7 mouse cellular contexts compared by ENCODE assay signal in the genomic region with DNA sequence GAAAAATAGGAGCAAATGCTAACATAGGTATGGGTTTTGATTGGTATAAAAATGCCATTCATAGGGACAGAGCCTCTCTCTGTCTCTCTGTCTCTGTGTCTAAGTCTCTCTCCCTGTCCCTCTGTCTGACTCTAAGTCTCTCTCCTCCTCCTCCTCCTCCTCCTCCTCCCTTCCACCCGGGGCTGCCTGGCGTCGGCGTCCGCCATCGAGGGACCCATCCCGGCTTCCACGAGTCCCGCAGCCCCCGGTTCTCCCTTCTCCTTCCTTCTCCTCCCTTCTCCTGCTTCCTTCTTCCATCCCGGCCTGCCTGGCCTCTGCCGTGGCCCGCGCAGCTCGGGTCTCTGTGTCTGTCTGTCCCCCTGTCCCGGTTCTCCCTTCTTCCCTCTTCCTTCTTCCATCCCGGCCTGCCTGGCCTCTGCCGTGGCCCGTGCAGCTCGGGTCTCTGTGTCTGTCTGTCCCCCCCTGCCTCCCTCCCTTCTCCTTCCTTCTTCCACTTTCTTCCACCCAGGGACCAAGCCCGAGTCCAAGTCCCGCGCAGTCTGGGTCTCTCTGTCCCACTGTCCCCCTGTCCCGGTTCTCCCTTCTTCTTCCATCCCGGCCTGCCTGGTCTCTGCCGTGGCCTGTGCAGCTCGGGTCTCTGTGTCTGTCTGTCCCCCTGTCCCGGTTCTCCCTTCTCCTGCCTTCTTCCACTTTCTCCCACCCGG.
DNase-seq lines count a peak whose midpoint lies in the region; ATAC-seq lines count a peak whose summit lies in the region.
"Not testable (repeated sequence)": the region's sequence is repeated elsewhere in the genome, so short reads cannot be mapped to it uniquely, and the experiment has no call there.

No protein-coding gene starts in this region.

- not testable (repeated sequence) for H3K9me3 ChIP-seq in forebrain, embryonic 10.5 days; heart, embryonic 11.5 days (replicated peaks; ENCODE audit: control insufficient read depth, low read length); hindbrain, embryonic 16.5 days (ENCODE audit: control insufficient read depth, low read length); liver, embryonic 11.5 days (ENCODE audit: control insufficient read depth, low read length); neural tube, embryonic 13.5 days

- peaks cover 17% of the 10 kb centered on the region for H3K36me3 ChIP-seq in forebrain, embryonic 10.5 days (replicated peaks)
- not testable (repeated sequence) for H3K36me3 ChIP-seq in heart, embryonic 11.5 days (ENCODE audit: control insufficient read depth, insufficient read depth, low read length); hindbrain, embryonic 16.5 days (ENCODE audit: control insufficient read depth, insufficient read depth, low read length); liver, embryonic 11.5 days (ENCODE audit: control insufficient read depth, insufficient read depth, low read length); neural tube, embryonic 13.5 days

- not testable (repeated sequence) for H3K4me3 ChIP-seq in forebrain, embryonic 10.5 days; heart, embryonic 11.5 days (ENCODE audit: low read depth, low read length); hindbrain, embryonic 16.5 days (ENCODE audit: low read length); liver, embryonic 11.5 days (ENCODE audit: low read depth, low read length); neural tube, embryonic 13.5 days

- 84% methylated on average over 29 of the region's 29 CpGs for WGBS in forebrain, embryonic 10.5 days
- WGBS in heart, embryonic 11.5 days (ENCODE audit: insufficient replicate concordance) = 79% methylated on average over 26 of the region's 29 CpGs
- 78% methylated on average over 25 of the region's 29 CpGs for WGBS in hindbrain, embryonic 16.5 days
- 80% methylated on average over 24 of the region's 29 CpGs for WGBS in liver, embryonic 11.5 days
- 81% methylated on average over 29 of the region's 29 CpGs for WGBS in neural tube, embryonic 13.5 days

- DNase-seq in c-Kit-positive CD71-negative TER-119-negative erythroid progenitor cells, embryonic 14.5 days (ENCODE audit: low read depth) = peak; percentile 31
- DNase-seq in forebrain, embryonic 10.5 days (ENCODE audit: extremely low spot score, low spot score) = peak; percentile 52
- peak; percentile 68 for DNase-seq in liver, embryonic 11.5 days (ENCODE audit: low spot score)
- DNase-seq in mesoderm, embryonic 11.5 days (ENCODE audit: low read depth, low spot score) = peak; percentile 79

- H3K9ac ChIP-seq in heart, embryonic 11.5 days (ENCODE audit: low read depth, low read length); hindbrain, embryonic 16.5 days (ENCODE audit: low read depth, low read length); liver, embryonic 11.5 days (ENCODE audit: low read depth, low read length); neural tube, embryonic 13.5 days: not testable (repeated sequence)

- peak overlapping the region; percentile 65; the same call in 1 of the 2 replicates for H3K27ac ChIP-seq in forebrain, embryonic 10.5 days
- not testable (repeated sequence) for H3K27ac ChIP-seq in heart, embryonic 11.5 days (ENCODE audit: low read depth, low read length); hindbrain, embryonic 16.5 days (ENCODE audit: low read depth, low read length); liver, embryonic 11.5 days (ENCODE audit: low read depth, low read length); neural tube, embryonic 13.5 days (replicated peaks)

- ATAC-seq in heart, embryonic 11.5 days (replicated peaks; ENCODE audit: insufficient number of reproducible peaks, low FRiP score, low TSS enrichment) = peak; percentile 91
- ATAC-seq in hindbrain, embryonic 16.5 days = peak; percentile 99
- peak; percentile 98 for ATAC-seq in liver, embryonic 11.5 days (replicated peaks; ENCODE audit: low FRiP score)
- peak; percentile 97 for ATAC-seq in neural tube, embryonic 13.5 days (ENCODE audit: low read depth)

- not testable (repeated sequence) for H3K4me2 ChIP-seq in heart, embryonic 11.5 days; hindbrain, embryonic 16.5 days (ENCODE audit: low read length); liver, embryonic 11.5 days; neural tube, embryonic 13.5 days

- H3K27me3 ChIP-seq in forebrain, embryonic 10.5 days (ENCODE audit: poor library complexity, severe bottlenecking); heart, embryonic 11.5 days (ENCODE audit: control insufficient read depth, insufficient read depth, low read length); hindbrain, embryonic 16.5 days (replicated peaks; ENCODE audit: control insufficient read depth, insufficient read depth, low read length); liver, embryonic 11.5 days (replicated peaks; ENCODE audit: control insufficient read depth, insufficient read depth, low read length); neural tube, embryonic 13.5 days: not testable (repeated sequence)

- H3K4me1 ChIP-seq in forebrain, embryonic 10.5 days = peaks cover 13% of the 10 kb centered on the region
- not testable (repeated sequence) for H3K4me1 ChIP-seq in heart, embryonic 11.5 days (ENCODE audit: control insufficient read depth, insufficient read depth, low read length); liver, embryonic 11.5 days (replicated peaks; ENCODE audit: control insufficient read depth, insufficient read depth, low read length)
- peaks cover 11% of the 10 kb centered on the region for H3K4me1 ChIP-seq in hindbrain, embryonic 16.5 days (ENCODE audit: control insufficient read depth, insufficient read depth, low read depth, low read length)
- H3K4me1 ChIP-seq in neural tube, embryonic 13.5 days (replicated peaks) = peaks cover 33% of the 10 kb centered on the region
